Comparison of ENCODE assay signal across 29 mouse cellular contexts in genomic region chr1:153021034-153021638, GRCm38 (mm10).
DNase-seq lines count a peak whose midpoint lies in the region; ATAC-seq lines count a peak whose summit lies in the region.
"Had no signal": no experiment of that assay in that cellular context is flagged by ENCODE, and none has a peak within 500 bp of the region (broad histone marks: within the 10 kb centered on the region; RNA-seq: fewer than 3 reads in every experiment).

No protein-coding gene starts in this region.

- H3K4me2 ChIP-seq in liver, embryonic 11.5 days: no peak overlapping the region
- no peak overlapping the region for H3K4me2 ChIP-seq in liver, embryonic 15.5 days
- no peak overlapping the region for H3K4me2 ChIP-seq in midbrain, embryonic 15.5 days
- H3K4me2 ChIP-seq: embryonic facial prominence, embryonic 13.5 days; forebrain, embryonic 15.5 days; hindbrain, embryonic 15.5 days; neural tube, embryonic 15.5 days had no signal

- no peak overlapping the region for H3K27ac ChIP-seq in liver, embryonic 11.5 days (ENCODE audit: low read depth, low read length)
- no peak overlapping the region for H3K27ac ChIP-seq in liver, embryonic 15.5 days (replicated peaks)
- H3K27ac ChIP-seq in midbrain, embryonic 15.5 days: no peak overlapping the region
- H3K27ac ChIP-seq: embryonic facial prominence, embryonic 13.5 days; forebrain, embryonic 10.5 days; forebrain, embryonic 15.5 days; gastrocnemius, adult 2 months; hindbrain, embryonic 10.5 days; hindbrain, embryonic 15.5 days; neural tube, embryonic 15.5 days had no signal

- H3K36me3 ChIP-seq in liver, embryonic 11.5 days (ENCODE audit: control insufficient read depth, insufficient read depth, low read length): no peaks in the 10 kb centered on the region
- H3K36me3 ChIP-seq in liver, embryonic 15.5 days (replicated peaks): no peaks in the 10 kb centered on the region
- no peaks in the 10 kb centered on the region for H3K36me3 ChIP-seq in midbrain, embryonic 15.5 days (replicated peaks)
- H3K36me3 ChIP-seq: embryonic facial prominence, embryonic 13.5 days; forebrain, embryonic 10.5 days; forebrain, embryonic 15.5 days; hindbrain, embryonic 10.5 days; hindbrain, embryonic 15.5 days; neural tube, embryonic 15.5 days had no signal

- ATAC-seq in liver, embryonic 11.5 days (replicated peaks; ENCODE audit: low FRiP score): peak; percentile 76
- ATAC-seq in liver, embryonic 15.5 days (ENCODE audit: insufficient read depth): peak; percentile 79
- no peak for ATAC-seq in midbrain, embryonic 15.5 days (replicated peaks)
- ATAC-seq: activated CD4-positive, CD25-positive, alpha-beta regulatory T cell, adult 4 months; forebrain, embryonic 15.5 days; inflammation-experienced regulatory T-cells, adult 6 months; lung, postnatal 0 days had no signal

- DNase-seq in liver, embryonic 11.5 days (ENCODE audit: low spot score): no peak
- DNase-seq in liver: no peak
- peak; percentile 6 for DNase-seq in c-Kit-positive CD71-positive TER-119-positive erythroid progenitor cells, embryonic 14.5 days (ENCODE audit: low spot score)
- no peak for DNase-seq in urinary bladder, postnatal 14 days (ENCODE audit: low spot score)
- no peak for DNase-seq in thymus, postnatal 10 days (ENCODE audit: low spot score in 2 of 2)
- no peak for DNase-seq in gastrocnemius, postnatal 10 days
- DNase-seq: adrenal gland, adult 8-10 months; cerebellum, adult 11 months; cerebellum, adult 9-11 months; gastrocnemius, adult 2 months; heart, postnatal 14 days; kidney, adult 11 months; kidney, postnatal 14 days; layer of hippocampus, adult 9-11 months; lung, postnatal 4 days; midbrain, embryonic 14.5 days; right cerebral cortex, adult 18-20 months; thymus, postnatal 14 days had no signal

- 40% methylated on average over 7 of the region's 7 CpGs for WGBS in liver, embryonic 11.5 days
- WGBS in liver, embryonic 15.5 days (ENCODE audit: insufficient replicate concordance): 24% methylated on average over 7 of the region's 7 CpGs
- WGBS in midbrain, embryonic 15.5 days: 83% methylated on average over 7 of the region's 7 CpGs

- no peaks in the 10 kb centered on the region for H3K9me3 ChIP-seq in liver, embryonic 11.5 days (ENCODE audit: control insufficient read depth, low read length)
- no peaks in the 10 kb centered on the region for H3K9me3 ChIP-seq in liver, embryonic 15.5 days (replicated peaks)
- H3K9me3 ChIP-seq in midbrain, embryonic 15.5 days: no peaks in the 10 kb centered on the region
- H3K9me3 ChIP-seq: embryonic facial prominence, embryonic 13.5 days; forebrain, embryonic 10.5 days; forebrain, embryonic 15.5 days; hindbrain, embryonic 10.5 days; hindbrain, embryonic 15.5 days; neural tube, embryonic 15.5 days had no signal

- no peak overlapping the region for H3K4me3 ChIP-seq in liver, embryonic 11.5 days (ENCODE audit: low read depth, low read length)
- H3K4me3 ChIP-seq in liver, embryonic 15.5 days (replicated peaks): no peak overlapping the region
- H3K4me3 ChIP-seq in midbrain, embryonic 15.5 days: no peak overlapping the region
- H3K4me3 ChIP-seq: embryonic facial prominence, embryonic 13.5 days; forebrain, embryonic 10.5 days; forebrain, embryonic 15.5 days; gastrocnemius, adult 2 months; hindbrain, embryonic 10.5 days; hindbrain, embryonic 15.5 days; neural tube, embryonic 15.5 days had no signal

- H3K27me3 ChIP-seq in liver, embryonic 11.5 days (replicated peaks; ENCODE audit: control insufficient read depth, insufficient read depth, low read length): no peaks in the 10 kb centered on the region; the same call in 1 of the 2 replicates
- H3K27me3 ChIP-seq in liver, embryonic 15.5 days: no peaks in the 10 kb centered on the region
- no peaks in the 10 kb centered on the region for H3K27me3 ChIP-seq in midbrain, embryonic 15.5 days (replicated peaks)
- H3K27me3 ChIP-seq: embryonic facial prominence, embryonic 13.5 days; forebrain, embryonic 15.5 days; hindbrain, embryonic 15.5 days; neural tube, embryonic 15.5 days had no signal

- H3K4me1 ChIP-seq in liver, embryonic 11.5 days (replicated peaks; ENCODE audit: control insufficient read depth, insufficient read depth, low read length): peaks cover 4% of the 10 kb centered on the region; the same call in 1 of the 2 replicates
- peaks cover 17% of the 10 kb centered on the region for H3K4me1 ChIP-seq in liver, embryonic 15.5 days (replicated peaks)
- H3K4me1 ChIP-seq in midbrain, embryonic 15.5 days: peaks cover 6% of the 10 kb centered on the region

- no peak overlapping the region for H3K9ac ChIP-seq in liver, embryonic 11.5 days (ENCODE audit: low read depth, low read length)
- no peak overlapping the region for H3K9ac ChIP-seq in liver, embryonic 15.5 days
- H3K9ac ChIP-seq in midbrain, embryonic 15.5 days: no peak overlapping the region
- H3K9ac ChIP-seq: embryonic facial prominence, embryonic 13.5 days; forebrain, embryonic 15.5 days; hindbrain, embryonic 15.5 days; neural tube, embryonic 15.5 days had no signal
